Mouse (Mus musculus): Measurements from ENCODE around the gene Bud23.

- TF ChIP-seq CTCF (IDR thresholded peaks at IDR 0.05; ENCODE audit: insufficient read depth, low read length): no peak
- no peak for TF ChIP-seq POLR2A (IDR thresholded peaks at IDR 0.05; ENCODE audit: borderline replicate concordance, extremely low read depth, low read depth, low read length)
Observed at GRCm38 (mm10) chr5:135016224-135016759, 48.5 kb downstream of the Bud23 start.

Data from lung, adult 2 months (tissue).